Mouse (Mus musculus) cerebellum, adult 9-11 months (tissue): Measurements from ENCODE around the gene Suz12.
"Not testable (repeated sequence)": the region's sequence is repeated elsewhere in the genome, so short reads cannot be mapped to it uniquely, and the experiment has no call there.

ENCODE experiments used
- DNase-seq: peaks from one replicate; pipeline ENCODE4 v3.0.0; 2022

The Suz12 gene

GRCm38 (mm10) chr11:79993356-79994270, 707 bp downstream of the Suz12 start:
- peak; percentile 10 for DNase-seq

DNA sequence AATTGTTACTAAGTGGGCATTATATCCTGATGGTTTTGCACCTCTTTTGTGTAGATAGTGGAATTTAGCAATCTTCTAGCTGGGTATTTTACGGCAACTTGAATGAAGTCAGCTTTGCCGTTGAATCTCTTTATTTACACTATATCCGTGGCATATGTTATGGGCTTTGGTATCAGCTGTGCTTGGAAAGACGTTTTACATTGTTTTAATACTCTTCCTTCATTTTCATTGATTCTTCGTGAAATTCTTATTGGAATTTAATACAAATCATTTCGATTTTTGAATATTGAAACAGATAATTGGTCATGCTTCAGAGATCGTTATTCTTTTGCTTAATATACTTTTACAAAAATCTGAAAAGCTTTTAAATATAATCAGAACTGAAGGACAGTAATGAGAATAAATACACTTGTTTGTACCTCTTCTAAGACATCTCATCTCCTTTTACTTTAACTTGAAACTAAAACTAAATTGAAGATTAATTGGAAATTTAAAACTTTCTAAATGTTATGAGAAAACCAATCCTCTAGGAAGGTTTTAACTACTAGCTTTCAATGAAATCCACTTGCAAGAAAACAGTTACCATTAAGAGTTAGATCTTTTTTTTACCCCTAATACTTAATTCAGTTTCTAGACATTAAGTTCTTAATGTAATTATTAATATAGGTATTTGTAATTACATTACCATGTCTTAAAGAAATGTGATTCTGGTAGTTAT, 1.5 kb downstream of the Suz12 start:
- no peak for DNase-seq

DNA sequence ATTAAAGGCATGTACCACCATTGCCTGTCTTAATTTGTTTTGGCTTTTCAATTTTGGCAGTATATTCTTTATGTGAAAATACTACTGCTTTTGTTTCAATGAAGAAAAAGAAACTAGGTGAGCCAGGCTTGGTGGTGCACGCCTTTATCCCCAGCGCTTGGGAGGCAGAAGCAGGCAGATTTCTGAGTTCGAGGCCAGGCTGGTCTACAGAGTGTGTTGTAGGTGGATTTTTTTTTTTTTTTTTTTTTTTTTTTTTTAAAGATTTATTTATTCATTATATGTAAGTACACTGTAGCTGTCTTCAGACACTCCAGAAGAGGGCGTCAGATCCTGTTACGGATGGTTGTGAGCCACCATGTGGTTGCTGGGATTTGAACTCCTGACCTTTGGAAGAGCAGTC, 23.6 kb downstream of the Suz12 start:
- not testable (repeated sequence) for DNase-seq

- no peak for DNase-seq
Observed at GRCm38 (mm10) chr11:80019792-80020191, 26.9 kb downstream of the Suz12 start.

DNA sequence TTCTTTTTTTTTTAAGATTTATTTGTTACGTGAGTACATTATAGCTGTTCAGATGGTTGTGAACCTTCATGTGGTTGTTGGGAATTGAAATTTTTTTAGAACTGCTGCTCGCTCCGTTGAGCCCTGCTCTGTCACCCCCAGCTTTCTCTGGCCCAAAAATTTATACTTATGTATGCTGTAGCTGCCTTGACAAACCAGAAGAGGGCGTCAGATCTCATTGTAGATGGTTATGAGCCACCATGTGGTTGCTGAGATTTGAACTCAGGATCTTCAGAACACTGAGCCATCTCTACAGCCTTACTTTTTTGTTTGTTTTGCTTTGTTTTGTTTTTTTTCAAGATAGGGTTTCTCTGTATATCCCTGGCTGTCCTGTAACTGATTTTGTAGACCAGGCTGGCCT, 28.4 kb downstream of the Suz12 start:
- no peak for DNase-seq

DNA sequence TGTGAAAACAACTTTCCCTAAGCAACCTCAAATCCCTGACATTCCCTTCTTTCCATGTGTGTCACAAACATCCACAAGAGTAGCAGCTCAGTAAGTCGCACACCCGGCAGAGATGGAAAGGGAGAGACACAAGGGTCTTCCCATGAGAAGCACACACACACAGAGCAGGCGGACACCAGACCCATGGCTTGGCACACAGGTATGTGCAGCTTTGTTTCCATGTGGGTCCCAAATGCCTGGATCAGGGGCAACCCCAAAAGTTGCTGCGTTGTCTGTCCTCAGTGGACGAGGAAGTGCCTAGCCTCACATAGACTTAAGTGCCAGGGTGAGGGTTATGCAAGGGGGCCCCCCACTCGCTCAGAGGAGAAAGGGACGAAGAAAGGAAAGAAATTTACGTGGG, 44.6 kb downstream of the Suz12 start:
- DNase-seq = no peak

DNA sequence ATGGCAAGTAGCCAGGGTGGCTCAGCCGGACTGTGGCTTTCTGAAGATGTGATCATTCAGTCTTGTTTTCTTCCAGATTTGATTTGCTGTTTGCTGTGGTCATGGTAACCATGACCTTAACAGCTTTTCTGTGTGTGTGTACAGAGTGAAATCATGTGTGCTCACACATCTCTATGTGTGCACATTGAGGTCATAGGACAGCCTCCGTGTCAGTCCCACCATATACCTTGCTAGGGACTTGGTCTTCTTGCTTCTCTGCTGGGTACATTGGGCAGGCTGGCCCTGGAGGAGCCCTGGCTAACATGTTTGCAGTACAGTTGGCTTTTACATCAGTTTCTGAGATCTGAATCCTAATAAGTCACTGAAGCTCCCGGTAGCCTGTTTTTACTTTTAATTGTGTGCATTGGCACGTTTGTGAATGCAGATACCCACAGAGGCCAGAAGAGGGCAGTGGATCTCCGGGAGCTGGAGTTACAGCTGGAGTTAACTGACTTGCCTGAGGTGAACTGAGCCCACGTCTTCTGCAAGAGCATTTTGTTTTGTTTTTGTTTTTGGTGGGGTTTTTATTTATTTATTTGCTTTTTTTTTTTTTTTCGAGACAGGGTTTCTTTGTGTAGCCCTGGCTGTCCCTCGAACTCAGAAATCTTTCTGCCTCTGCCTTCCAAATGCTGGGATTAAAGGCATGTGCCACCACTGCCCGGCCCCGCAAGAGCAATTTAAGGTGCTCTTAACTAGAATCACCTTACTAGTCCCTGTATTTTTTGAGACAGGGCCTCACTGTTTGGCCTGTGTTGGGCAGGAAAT, 49.9 kb downstream of the Suz12 start:
- DNase-seq = peak; percentile 12

- no peak for DNase-seq
Observed at GRCm38 (mm10) chr11:80043419-80043817, 50.5 kb downstream of the Suz12 start.

DNA sequence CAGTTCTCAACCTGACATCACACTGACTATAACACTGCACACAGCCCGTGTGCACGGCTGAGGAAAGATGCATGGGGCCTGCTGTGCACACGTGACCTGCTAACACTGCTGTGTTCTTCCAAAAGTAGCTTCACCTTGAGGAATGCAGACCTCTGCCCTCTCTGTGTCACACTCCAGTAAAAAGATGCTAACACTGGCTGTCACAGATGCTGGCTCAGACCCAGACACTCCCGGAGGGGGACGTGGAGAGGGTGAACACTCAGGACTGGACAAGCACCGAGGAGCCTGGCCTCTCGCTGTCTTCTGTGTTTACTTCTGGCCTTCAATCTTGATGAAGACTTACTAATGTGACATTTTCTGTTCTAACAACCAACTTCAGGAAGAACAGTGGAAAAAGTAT, 54.0 kb downstream of the Suz12 start:
- DNase-seq = no peak

- no peak for DNase-seq
Observed at GRCm38 (mm10) chr11:80050088-80050487, 57.2 kb downstream of the Suz12 start.

GRCm38 (mm10) chr11:80052456-80052855, 59.5 kb downstream of the Suz12 start:
- no peak for DNase-seq

- no peak for DNase-seq
Observed at GRCm38 (mm10) chr11:80053171-80053570, 60.3 kb downstream of the Suz12 start.

- no peak for DNase-seq
Observed at GRCm38 (mm10) chr11:80054659-80055058, 61.8 kb downstream of the Suz12 start.

- DNase-seq = no peak
Observed at GRCm38 (mm10) chr11:80056141-80056540, 63.2 kb downstream of the Suz12 start.

DNA sequence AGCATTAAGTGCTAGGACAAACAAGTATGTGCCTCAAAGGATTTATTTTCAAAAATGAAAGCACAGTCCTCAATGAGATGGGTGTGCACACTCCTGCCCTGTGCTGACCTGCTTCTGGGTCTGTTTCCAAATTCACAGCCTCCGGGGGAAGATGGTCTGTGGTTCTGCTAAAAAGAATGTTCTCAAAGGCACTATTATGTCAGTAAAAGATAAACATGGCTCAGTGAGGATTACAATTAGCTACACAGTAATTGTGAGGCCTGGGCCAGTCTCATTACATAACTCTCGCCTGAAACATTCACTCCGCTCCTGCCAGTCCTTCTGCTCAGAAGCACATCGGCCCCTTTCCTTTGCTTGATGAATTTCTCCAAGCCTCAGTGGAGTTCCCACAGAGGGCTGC, 69.3 kb downstream of the Suz12 start:
- DNase-seq = no peak

GRCm38 (mm10) chr11:80066373-80066772, 73.5 kb downstream of the Suz12 start:
- not testable (repeated sequence) for DNase-seq

DNA sequence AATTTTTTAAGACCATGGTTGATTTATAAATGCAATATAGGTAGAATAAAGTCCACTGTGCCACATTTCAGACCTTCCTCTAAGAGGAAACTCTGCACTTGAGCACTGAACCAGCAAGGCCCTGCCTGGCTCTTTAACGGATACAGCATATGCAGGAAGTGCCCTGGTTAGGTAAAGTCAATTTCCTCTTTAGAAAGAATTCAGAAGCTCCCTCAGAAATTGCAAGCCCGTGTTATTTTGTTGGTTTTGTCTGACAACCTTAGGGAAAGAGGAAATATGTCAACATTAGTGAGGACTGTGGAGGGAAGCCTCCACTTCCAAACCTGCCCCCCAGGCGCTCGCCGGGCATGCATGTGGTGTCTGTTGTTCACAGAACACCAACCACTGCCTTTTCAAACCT, 74.7 kb downstream of the Suz12 start:
- no peak for DNase-seq

GRCm38 (mm10) chr11:80069815-80070214, 76.9 kb downstream of the Suz12 start:
- DNase-seq = no peak

DNA sequence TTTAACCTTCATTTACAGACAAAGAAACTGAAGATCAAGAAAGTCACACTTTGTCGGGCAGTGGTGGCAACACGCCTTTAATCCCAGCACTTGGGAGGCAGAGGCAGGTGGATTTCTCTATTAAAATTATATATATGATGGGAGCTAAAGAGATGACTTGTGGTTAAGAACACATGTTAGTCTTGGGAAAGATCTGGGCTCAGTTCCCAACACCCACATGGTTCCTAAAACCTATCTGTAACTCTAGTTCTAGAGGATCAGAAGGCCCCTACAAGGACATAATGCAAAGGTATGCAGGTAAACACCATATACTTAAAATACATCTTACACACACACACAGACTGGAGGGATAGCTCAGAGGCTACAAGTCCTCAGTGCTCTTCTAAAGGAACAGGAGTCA, 78.1 kb downstream of the Suz12 start:
- no peak for DNase-seq

- DNase-seq = no peak
Observed at GRCm38 (mm10) chr11:80072365-80072764, 79.5 kb downstream of the Suz12 start.

- no peak for DNase-seq
Observed at GRCm38 (mm10) chr11:80075608-80076277, 82.8 kb downstream of the Suz12 start.

GRCm38 (mm10) chr11:80077784-80078545, 85.1 kb downstream of the Suz12 start:
- DNase-seq = no peak
